Mouse (Mus musculus): ENCODE results near the gene Ankrd44. TPM values are rescaled to one million over a fixed set of nuclear protein-coding genes. Genes with fewer than 3 reads are reported as not detected.

Ankrd44 gene
- polyA plus RNA-seq, 1 experiment from 2014 or later, result 16.0 TPM

DNA sequence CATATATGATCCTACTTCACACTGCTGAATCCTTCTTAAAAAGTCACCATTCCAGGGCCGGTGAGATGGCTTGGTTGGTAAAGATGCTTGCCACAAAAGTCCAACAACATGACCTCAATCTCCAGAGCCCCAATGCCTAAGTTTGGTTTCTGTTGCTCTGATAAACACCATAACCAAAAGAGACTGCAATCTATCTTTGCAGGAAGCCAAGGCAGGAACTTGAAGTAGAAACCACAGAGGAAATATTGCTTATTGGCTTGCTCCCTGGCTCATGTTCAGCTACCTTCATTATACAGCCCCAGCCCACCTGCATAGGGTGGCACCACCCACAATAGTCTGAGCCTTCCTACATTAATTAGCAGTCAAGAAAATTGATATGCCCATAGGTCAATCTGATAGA lies 54.9 kb downstream of the Ankrd44 start:
- no peak for DNase-seq (ENCODE audit: low spot score)
- Histone ChIP-seq H3K27me3 (replicated peaks; ENCODE audit: control insufficient read depth, insufficient read depth, low read length) (no peaks in the 10 kb centered on the region), H3K4me2 (ENCODE audit: low read length) (no peak overlapping the region), H3K4me1 (replicated peaks; ENCODE audit: control insufficient read depth, insufficient read depth, low read length) (peaks cover 8% of the 10 kb centered on the region), H3K9ac (ENCODE audit: low read length) (no peak overlapping the region), H3K27ac (ENCODE audit: low read depth) (no peak overlapping the region), H3K4me3 (ENCODE audit: low read depth, low read length) (no peak overlapping the region), H3K36me3 (ENCODE audit: control insufficient read depth, insufficient read depth, low read length) (no peaks in the 10 kb centered on the region), H3K9me3 (ENCODE audit: control insufficient read depth, low read length) (no peaks in the 10 kb centered on the region)
- no peak for ATAC-seq (replicated peaks; ENCODE audit: low FRiP score, low TSS enrichment, low read depth)
- 100% methylated on average over 1 of the region's 1 CpGs for WGBS

DNA sequence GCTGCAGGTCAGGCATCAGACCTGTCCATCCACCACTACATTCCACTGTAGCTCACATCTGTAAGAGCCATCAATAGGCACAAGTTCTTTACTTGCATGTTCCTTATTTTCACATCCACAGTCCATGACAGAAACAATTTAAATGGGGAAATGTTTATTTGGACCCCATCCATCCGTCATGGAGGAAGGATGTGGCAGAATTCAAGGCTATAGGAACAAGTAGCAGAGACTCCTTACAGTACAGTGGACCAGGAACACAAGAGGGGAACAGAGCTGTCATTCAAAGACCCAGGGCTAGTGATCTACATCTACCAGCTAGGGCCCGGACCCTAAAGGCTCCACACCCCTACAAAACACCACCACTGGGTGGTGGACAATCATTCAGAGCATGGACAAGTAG lies 55.6 kb downstream of the Ankrd44 start:
- Histone ChIP-seq H3K4me3 (ENCODE audit: low read depth, low read length) (no peak overlapping the region), H3K9me3 (ENCODE audit: control insufficient read depth, low read length) (no peaks in the 10 kb centered on the region), H3K4me2 (ENCODE audit: low read length) (no peak overlapping the region), H3K36me3 (ENCODE audit: control insufficient read depth, insufficient read depth, low read length) (no peaks in the 10 kb centered on the region), H3K4me1 (replicated peaks; ENCODE audit: control insufficient read depth, insufficient read depth, low read length) (peaks cover 8% of the 10 kb centered on the region), H3K9ac (ENCODE audit: low read length) (no peak overlapping the region), H3K27ac (ENCODE audit: low read depth) (no peak overlapping the region), H3K27me3 (replicated peaks; ENCODE audit: control insufficient read depth, insufficient read depth, low read length) (no peaks in the 10 kb centered on the region)
- ATAC-seq (replicated peaks; ENCODE audit: low FRiP score, low TSS enrichment, low read depth), result no peak
- no peak for DNase-seq (ENCODE audit: low spot score)
- WGBS, result 82% methylated on average over 2 of the region's 2 CpGs

- no peak for DNase-seq (ENCODE audit: low spot score)
- 0 out of 2 replicates have a peak overlapping the region, but pooled peaks have one; percentile 9 for H3K27ac ChIP-seq (ENCODE audit: low read depth)
- WGBS, result 40% methylated on average over 4 of the region's 4 CpGs
These were observed 59.0 kb downstream of the Ankrd44 start for GRCm38 (mm10) chr1:54867226-54867625.

GRCm38 (mm10) chr1:54866131-54866530 lies 60.1 kb downstream of the Ankrd44 start:
- Histone ChIP-seq H3K4me2 (ENCODE audit: low read length) (no peak overlapping the region), H3K4me3 (ENCODE audit: low read depth, low read length) (no peak overlapping the region), H3K4me1 (replicated peaks; ENCODE audit: control insufficient read depth, insufficient read depth, low read length) (peaks cover 9% of the 10 kb centered on the region), H3K9ac (ENCODE audit: low read length) (no peak overlapping the region), H3K27me3 (replicated peaks; ENCODE audit: control insufficient read depth, insufficient read depth, low read length) (no peaks in the 10 kb centered on the region), H3K27ac (ENCODE audit: low read depth) (no peak overlapping the region), H3K36me3 (ENCODE audit: control insufficient read depth, insufficient read depth, low read length) (no peaks in the 10 kb centered on the region), H3K9me3 (ENCODE audit: control insufficient read depth, low read length) (no peaks in the 10 kb centered on the region)
- WGBS, result 74% methylated on average over 3 of the region's 3 CpGs
- no peak for DNase-seq (ENCODE audit: low spot score)
- no peak for ATAC-seq (replicated peaks; ENCODE audit: low FRiP score, low TSS enrichment, low read depth)

More at GRCm38 (mm10) chr1:54867226-54867625, 59.0 kb downstream of the Ankrd44 start:
- ATAC-seq (replicated peaks; ENCODE audit: low FRiP score, low TSS enrichment, low read depth), result no peak
- no peak overlapping the region for H3K4me2 ChIP-seq (ENCODE audit: low read length)
- no peaks in the 10 kb centered on the region for H3K36me3 ChIP-seq (ENCODE audit: control insufficient read depth, insufficient read depth, low read length)
- no peaks in the 10 kb centered on the region for H3K27me3 ChIP-seq (replicated peaks; ENCODE audit: control insufficient read depth, insufficient read depth, low read length)
- no peaks in the 10 kb centered on the region for H3K9me3 ChIP-seq (ENCODE audit: control insufficient read depth, low read length)
- H3K4me1 ChIP-seq (replicated peaks; ENCODE audit: control insufficient read depth, insufficient read depth, low read length), result peaks cover 6% of the 10 kb centered on the region
- no peak overlapping the region for H3K9ac ChIP-seq (ENCODE audit: low read length)
- no peak overlapping the region for H3K4me3 ChIP-seq (ENCODE audit: low read depth, low read length)

DNA sequence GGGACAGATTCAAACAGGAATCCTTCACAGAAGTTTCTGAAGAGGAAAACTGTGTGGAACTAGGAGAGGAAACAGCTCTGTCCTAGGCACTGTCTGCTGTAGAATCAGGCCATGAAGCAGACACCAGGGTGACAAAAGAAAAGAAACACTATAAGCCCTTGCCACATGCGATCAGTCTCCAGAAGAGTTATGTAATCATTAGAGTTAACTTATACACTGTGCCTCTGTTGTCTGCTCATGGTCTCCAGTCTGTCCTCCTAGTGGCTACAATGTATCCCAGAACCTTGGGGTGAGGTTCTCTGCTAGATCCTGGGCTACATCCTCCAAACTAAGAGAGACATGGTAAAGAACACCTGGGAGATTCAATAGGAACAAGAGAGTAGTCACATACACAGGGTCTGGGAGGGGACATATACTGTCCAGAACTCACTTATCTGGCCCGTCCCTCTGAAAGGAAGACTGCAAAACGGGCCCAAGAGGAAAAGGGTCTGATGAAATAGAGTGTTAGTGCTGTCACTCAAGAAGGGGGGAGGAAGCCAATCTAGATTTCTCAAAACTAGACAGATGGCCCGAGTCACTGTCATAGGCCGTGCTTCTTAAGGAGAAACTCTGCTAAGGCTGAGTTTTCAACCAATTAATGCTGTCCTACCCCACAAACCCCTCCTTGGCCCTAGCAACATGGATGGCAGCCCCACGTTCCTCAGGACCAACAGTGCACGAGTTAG lies 61.1 kb downstream of the Ankrd44 start:
- H3K27ac ChIP-seq (ENCODE audit: low read depth), result no peak overlapping the region
- H3K4me1 ChIP-seq (replicated peaks; ENCODE audit: control insufficient read depth, insufficient read depth, low read length), result peaks cover 9% of the 10 kb centered on the region
- no peak overlapping the region for H3K4me2 ChIP-seq (ENCODE audit: low read length)
- no peak overlapping the region for H3K4me3 ChIP-seq (ENCODE audit: low read depth, low read length)
- WGBS, result 77% methylated on average over 7 of the region's 7 CpGs
- H3K9ac ChIP-seq (ENCODE audit: low read length), result no peak overlapping the region
- DNase-seq (ENCODE audit: low spot score) (no peak), ATAC-seq (replicated peaks; ENCODE audit: low FRiP score, low TSS enrichment, low read depth) (no peak)
- no peaks in the 10 kb centered on the region for H3K9me3 ChIP-seq (ENCODE audit: control insufficient read depth, low read length)
- no peaks in the 10 kb centered on the region for H3K36me3 ChIP-seq (ENCODE audit: control insufficient read depth, insufficient read depth, low read length)
- H3K27me3 ChIP-seq (replicated peaks; ENCODE audit: control insufficient read depth, insufficient read depth, low read length), result no peaks in the 10 kb centered on the region

DNA sequence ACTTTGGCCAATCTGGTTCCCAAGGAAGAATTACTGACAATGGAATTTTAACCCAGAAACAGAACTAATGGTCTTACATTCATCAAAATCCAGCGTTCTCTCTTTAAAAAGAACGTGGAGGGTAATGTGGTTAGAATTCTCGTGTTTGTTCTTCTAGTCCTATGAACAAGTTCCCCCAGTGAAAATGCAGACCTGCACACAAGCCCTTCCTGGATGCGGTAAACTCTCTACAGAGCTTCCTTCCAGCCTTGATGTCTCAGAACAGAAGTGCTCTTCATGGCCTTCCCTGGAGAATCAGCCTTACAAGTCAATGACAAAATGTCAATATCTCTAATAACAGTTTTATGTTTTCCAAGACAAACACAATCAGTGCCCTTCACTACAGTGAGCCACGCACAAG lies 65.8 kb downstream of the Ankrd44 start:
- no peak for ATAC-seq (replicated peaks; ENCODE audit: low FRiP score, low TSS enrichment, low read depth)
- Histone ChIP-seq H3K9me3 (ENCODE audit: control insufficient read depth, low read length) (no peaks in the 10 kb centered on the region), H3K36me3 (ENCODE audit: control insufficient read depth, insufficient read depth, low read length) (no peaks in the 10 kb centered on the region), H3K4me3 (ENCODE audit: low read depth, low read length) (no peak overlapping the region), H3K27me3 (replicated peaks; ENCODE audit: control insufficient read depth, insufficient read depth, low read length) (no peaks in the 10 kb centered on the region), H3K4me1 (replicated peaks; ENCODE audit: control insufficient read depth, insufficient read depth, low read length) (0 out of 2 replicates have a peak, but pooled peaks cover 3% of the 10 kb centered on the region), H3K4me2 (ENCODE audit: low read length) (no peak overlapping the region), H3K9ac (ENCODE audit: low read length) (no peak overlapping the region), H3K27ac (ENCODE audit: low read depth) (no peak overlapping the region)
- WGBS, result 71% methylated on average over 5 of the region's 5 CpGs
- DNase-seq (ENCODE audit: low spot score), result no peak

GRCm38 (mm10) chr1:54859876-54860275 lies 66.3 kb downstream of the Ankrd44 start:
- Histone ChIP-seq H3K9ac (ENCODE audit: low read length) (no peak overlapping the region), H3K4me1 (replicated peaks; ENCODE audit: control insufficient read depth, insufficient read depth, low read length) (0 out of 2 replicates have a peak, but pooled peaks cover 3% of the 10 kb centered on the region), H3K4me2 (ENCODE audit: low read length) (no peak overlapping the region), H3K9me3 (ENCODE audit: control insufficient read depth, low read length) (no peaks in the 10 kb centered on the region), H3K4me3 (ENCODE audit: low read depth, low read length) (no peak overlapping the region), H3K27me3 (replicated peaks; ENCODE audit: control insufficient read depth, insufficient read depth, low read length) (no peaks in the 10 kb centered on the region), H3K36me3 (ENCODE audit: control insufficient read depth, insufficient read depth, low read length) (no peaks in the 10 kb centered on the region), H3K27ac (ENCODE audit: low read depth) (no peak overlapping the region)
- no peak for ATAC-seq (replicated peaks; ENCODE audit: low FRiP score, low TSS enrichment, low read depth)
- no peak for DNase-seq (ENCODE audit: low spot score)

DNA sequence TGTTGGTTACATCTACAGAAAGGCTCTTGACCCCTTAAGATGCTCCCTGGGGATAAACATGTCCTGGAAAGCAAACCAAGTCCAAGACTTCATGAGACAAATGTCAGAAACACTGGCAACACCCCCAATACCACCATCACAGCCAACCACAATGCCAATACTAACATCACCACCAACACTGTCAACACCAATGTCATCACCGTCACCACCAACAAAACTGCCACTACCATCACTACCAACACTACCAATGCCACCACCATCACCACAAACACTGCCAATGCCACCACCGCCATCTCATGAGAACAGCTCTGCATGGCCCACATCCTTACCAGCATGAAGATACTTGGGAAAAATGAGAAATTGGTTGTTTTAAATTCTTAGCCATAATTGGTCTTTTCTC lies 67.3 kb downstream of the Ankrd44 start:
- Histone ChIP-seq H3K9me3 (ENCODE audit: control insufficient read depth, low read length) (no peaks in the 10 kb centered on the region), H3K27ac (ENCODE audit: low read depth) (no peak overlapping the region), H3K4me3 (ENCODE audit: low read depth, low read length) (no peak overlapping the region), H3K9ac (ENCODE audit: low read length) (no peak overlapping the region), H3K4me1 (replicated peaks; ENCODE audit: control insufficient read depth, insufficient read depth, low read length) (0 out of 2 replicates have a peak, but pooled peaks cover 3% of the 10 kb centered on the region), H3K4me2 (ENCODE audit: low read length) (no peak overlapping the region), H3K36me3 (ENCODE audit: control insufficient read depth, insufficient read depth, low read length) (no peaks in the 10 kb centered on the region), H3K27me3 (replicated peaks; ENCODE audit: control insufficient read depth, insufficient read depth, low read length) (no peaks in the 10 kb centered on the region)
- ATAC-seq (replicated peaks; ENCODE audit: low FRiP score, low TSS enrichment, low read depth) (no peak), DNase-seq (ENCODE audit: low spot score) (no peak)
- 95% methylated on average over 2 of the region's 2 CpGs for WGBS

DNA sequence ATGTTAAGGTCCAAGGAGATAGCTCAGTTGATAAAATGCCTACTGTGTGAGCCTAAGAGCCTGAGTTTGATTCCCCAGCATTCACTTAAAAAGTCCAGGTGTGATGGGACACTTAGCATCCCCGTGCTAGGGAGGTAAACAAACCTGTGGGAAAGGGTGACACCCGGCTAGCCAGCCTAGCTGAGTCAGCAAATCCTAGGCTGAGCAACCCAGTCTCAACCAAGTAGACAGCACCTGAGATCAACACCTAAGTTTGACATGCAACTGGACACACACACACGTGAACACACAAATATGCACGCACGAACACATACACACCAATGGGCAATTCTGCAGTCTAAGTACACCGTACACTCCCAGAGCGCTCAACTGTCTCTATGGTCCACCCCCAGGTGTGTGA lies 69.7 kb downstream of the Ankrd44 start:
- Histone ChIP-seq H3K36me3 (ENCODE audit: control insufficient read depth, insufficient read depth, low read length) (no peaks in the 10 kb centered on the region), H3K4me3 (ENCODE audit: low read depth, low read length) (no peak overlapping the region), H3K4me2 (ENCODE audit: low read length) (no peak overlapping the region), H3K4me1 (replicated peaks; ENCODE audit: control insufficient read depth, insufficient read depth, low read length) (0 out of 2 replicates have a peak, but pooled peaks cover 2% of the 10 kb centered on the region), H3K27me3 (replicated peaks; ENCODE audit: control insufficient read depth, insufficient read depth, low read length) (no peaks in the 10 kb centered on the region), H3K9ac (ENCODE audit: low read length) (no peak overlapping the region), H3K27ac (ENCODE audit: low read depth) (no peak overlapping the region), H3K9me3 (ENCODE audit: control insufficient read depth, low read length) (no peaks in the 10 kb centered on the region)
- no peak for DNase-seq (ENCODE audit: low spot score)
- ATAC-seq (replicated peaks; ENCODE audit: low FRiP score, low TSS enrichment, low read depth), result no peak
- WGBS, result 92% methylated on average over 7 of the region's 7 CpGs
